Mouse (Mus musculus) liver, embryonic 14.5 days (tissue): ENCODE measurements around the gene Ap1g1. TPM values are rescaled to one million over a fixed set of nuclear protein-coding genes. Genes with fewer than 3 reads are reported as not detected.

ENCODE experiments used
- ATAC-seq: fragments of 200-750 bp; cut with Nextera tagmentation; 2 replicates; pipeline ENCODE4 v1.8.0; 2017; ENCODE audit warnings: moderate number of reproducible peaks, mild to moderate bottlenecking, moderate library complexity; ENCODE audit not compliant: insufficient read depth
- DNase-seq, 3 experiments: peaks; one replicate each; pipeline ENCODE4 v3.0.0-alpha.2; 2012 to 2013; ENCODE audit warnings: low read depth in 3 of 3, low spot score in 3 of 3
- H3K27ac ChIP-seq: fragments of 300-500 bp; sonication (generic); 2 replicates; pipeline ENCODE4 v1.5.1; 2014; ENCODE audit warnings: moderate library complexity, mild to moderate bottlenecking, control low read depth, inconsistent platforms
- H3K27me3 ChIP-seq: fragments of 300-500 bp; sonication (generic); 2 replicates; pipeline ENCODE4 v1.6.1; 2014; ENCODE audit warnings: mild to moderate bottlenecking, low read length, moderate library complexity; ENCODE audit not compliant: control insufficient read depth, insufficient read depth
- H3K36me3 ChIP-seq: fragments of 300-500 bp; sonication (generic); replicated peaks from 2 replicates; pipeline ENCODE4 v1.6.1; 2014; ENCODE audit warnings: low read depth; ENCODE audit not compliant: control insufficient read depth, insufficient read depth
- H3K4me1 ChIP-seq, 2 experiments: fragments of 200-500 bp in 1 of 2; fragments of 300-500 bp in 1 of 2; sonication (generic) in 1 of 2; replicated peaks; 2 replicates each; pipeline ENCODE4 v1.6.1; 2012 to 2014; ENCODE audit warnings: antibody characterized with exemption in 1 of 2, inconsistent platforms in 1 of 2, low read length in 1 of 2; ENCODE audit not compliant: control insufficient read depth in 2 of 2, insufficient read depth in 2 of 2
- H3K4me2 ChIP-seq: fragments of 300-500 bp; sonication (generic); 2 replicates; pipeline ENCODE4 v1.6.1; 2014; ENCODE audit warnings: low read depth, mild to moderate bottlenecking, control low read depth, moderate library complexity
- H3K4me3 ChIP-seq, 2 experiments: fragments of 200-500 bp in 1 of 2; fragments of 300-500 bp in 1 of 2; sonication (generic) in 1 of 2; 2 replicates each; pipeline ENCODE4 v1.5.1; 2012 to 2014; ENCODE audit warnings: low read depth in 2 of 2, low read length in 2 of 2, mild to moderate bottlenecking in 2 of 2, control low read depth in 1 of 2, inconsistent platforms in 1 of 2, moderate library complexity in 1 of 2; ENCODE audit not compliant: insufficient read depth in 1 of 2
- H3K9ac ChIP-seq: fragments of 300-500 bp; sonication (generic); replicated peaks from 2 replicates; pipeline ENCODE4 v1.6.1; 2014; ENCODE audit warnings: mild to moderate bottlenecking, control low read depth, moderate library complexity
- H3K9me3 ChIP-seq: fragments of 300-500 bp; sonication (generic); 2 replicates; pipeline ENCODE4 v1.6.1; 2016; ENCODE audit warnings: low read length, mixed read lengths; ENCODE audit not compliant: control insufficient read depth
- CTCF ChIP-seq: IDR thresholded peaks from 2 replicates; pipeline ENCODE4 v1.5.1; 2016; ENCODE audit warnings: antibody characterized with exemption, low read depth, control low read depth
- EP300 ChIP-seq: IDR thresholded peaks from 2 replicates; pipeline ENCODE4 v1.6.1; 2016; ENCODE audit warnings: antibody characterized with exemption, low read depth
- WGBS: fragments of 180-500 bp; shearing (Covaris S2); extraction: QIAGEN DNeasy Blood & Tissue Kit; methylation state at CpG from one replicate; pipeline ENCODE4 v1.1.7; 2014; ENCODE audit not compliant: insufficient replicate concordance; 5-methylcytosine and 5-hydroxymethylcytosine counted together
- polyA plus RNA-seq, 2 experiments: library from polyadenylated mRNA; depleted of rRNA in 1 of 2; stranded (reverse) in 1 of 2; unstranded in 1 of 2; fragments of >200 nt; fragmentation: Nextera tagmentation in 1 of 2; extraction: Ambion mirVana in 1 of 2; gene quantifications; 2 replicates each; pipeline versions ENCODE4 v1.2.1 to v1.2.3; 2012 to 2014

Ap1g1 gene
- polyA plus RNA-seq, 2 experiments, result 10.0 to 13.8 TPM

GRCm38 (mm10) chr8:109778993-109779421, 653 bp downstream of the Ap1g1 start:
- DNase-seq (peak in 2 of 3 experiments; percentile 45 to 49), ATAC-seq (peak; percentile 47)
- peak overlapping the region; percentile 77 to 79 for H3K4me3 ChIP-seq
- H3K4me1 ChIP-seq, result peaks cover 14% of the 10 kb centered on the region in 2 experiments
- H3K27ac ChIP-seq, result peak overlapping the region; percentile 79
- peak overlapping the region; percentile 93 for H3K4me2 ChIP-seq
- WGBS, result under 1% methylated on average over 31 of the region's 32 CpGs
- no peak for TF ChIP-seq CTCF
- no peak for TF ChIP-seq EP300
- H3K36me3 ChIP-seq, result no peaks in the 10 kb centered on the region
- no peaks in the 10 kb centered on the region for H3K9me3 ChIP-seq
- H3K9ac ChIP-seq, result peak overlapping the region; percentile 88
- H3K27me3 ChIP-seq, result no peaks in the 10 kb centered on the region

GRCm38 (mm10) chr8:109779431-109780228, 1.3 kb downstream of the Ap1g1 start:
- DNase-seq (no peak), ATAC-seq (no peak)

GRCm38 (mm10) chr8:109780548-109780947, 2.2 kb downstream of the Ap1g1 start:
- Histone ChIP-seq H3K9me3 (no peaks in the 10 kb centered on the region), H3K4me3 (peak overlapping the region in 1 of 2 experiments; percentile 79; a peak in 2 of 4 replicates), H3K27me3 (no peaks in the 10 kb centered on the region), H3K36me3 (no peaks in the 10 kb centered on the region), H3K27ac (no peak overlapping the region), H3K9ac (peak overlapping the region; percentile 40), H3K4me1 (peaks cover 14 to 17% of the 10 kb centered on the region in 2 experiments), H3K4me2 (peak overlapping the region; percentile 93)
- no peak for ATAC-seq
- 26% methylated on average over 4 of the region's 4 CpGs for WGBS
- no peak for TF ChIP-seq CTCF
- no peak for TF ChIP-seq EP300
- no peak for DNase-seq

More at GRCm38 (mm10) chr8:109779431-109780228, 1.3 kb downstream of the Ap1g1 start:
- H3K9ac ChIP-seq, result peak overlapping the region; percentile 88
- H3K4me2 ChIP-seq, result peak overlapping the region; percentile 93
- H3K4me1 ChIP-seq, result peaks cover 14 to 17% of the 10 kb centered on the region in 2 experiments
- TF ChIP-seq EP300 (no peak), CTCF (no peak)
- H3K4me3 ChIP-seq, result peak overlapping the region; percentile 77 to 79
- H3K27ac ChIP-seq, result peak overlapping the region; percentile 79
- WGBS, result 12% methylated on average over 24 of the region's 24 CpGs
- no peaks in the 10 kb centered on the region for H3K27me3 ChIP-seq
- H3K9me3 ChIP-seq, result no peaks in the 10 kb centered on the region
- H3K36me3 ChIP-seq, result no peaks in the 10 kb centered on the region

GRCm38 (mm10) chr8:109790938-109791337, 12.6 kb downstream of the Ap1g1 start:
- H3K27ac ChIP-seq, result peak overlapping the region; percentile 12; the same call in 1 of the 2 replicates
- peaks cover 21 to 26% of the 10 kb centered on the region in 2 experiments for H3K4me1 ChIP-seq
- TF ChIP-seq EP300 (0 out of 2 replicates have a peak, but pooled peaks have one; percentile 40), CTCF (0 out of 2 replicates have a peak, but pooled peaks have one; percentile 9)
- DNase-seq (peak in 2 of 3 experiments; percentile 44 to 49), ATAC-seq (peak; percentile 90)
- H3K36me3 ChIP-seq, result no peaks in the 10 kb centered on the region
- WGBS, result 14% methylated on average over 2 of the region's 2 CpGs
- no peaks in the 10 kb centered on the region for H3K9me3 ChIP-seq
- no peak overlapping the region for H3K9ac ChIP-seq
- H3K4me3 ChIP-seq, result no peak overlapping the region
- peak overlapping the region; percentile 18 for H3K4me2 ChIP-seq
- H3K27me3 ChIP-seq, result no peaks in the 10 kb centered on the region

GRCm38 (mm10) chr8:109795166-109795565, 16.8 kb downstream of the Ap1g1 start:
- H3K4me1 ChIP-seq, result peaks cover 21 to 26% of the 10 kb centered on the region in 2 experiments
- H3K9me3 ChIP-seq, result no peaks in the 10 kb centered on the region
- no peak overlapping the region for H3K9ac ChIP-seq
- no peak for ATAC-seq
- no peak overlapping the region for H3K4me3 ChIP-seq
- no peak overlapping the region for H3K4me2 ChIP-seq
- no peaks in the 10 kb centered on the region for H3K27me3 ChIP-seq
- no peaks in the 10 kb centered on the region for H3K36me3 ChIP-seq
- TF ChIP-seq EP300, result no peak
- no peak for TF ChIP-seq CTCF
- no peak for DNase-seq
- no peak overlapping the region for H3K27ac ChIP-seq
- WGBS, result 51% methylated on average over 1 of the region's 1 CpGs
